Mouse (Mus musculus) heart, embryonic 16.5 days (tissue): ENCODE results near the gene Arrdc4. TPM values are rescaled to one million over a fixed set of nuclear protein-coding genes. Genes with fewer than 3 reads are reported as not detected.

Source experiments
- ATAC-seq: fragments of 200-750 bp; cut with Nextera tagmentation; replicated peaks from 2 replicates; pipeline ENCODE4 v1.8.0; 2017; ENCODE audit warnings: moderate number of reproducible peaks; ENCODE audit not compliant: insufficient read depth, low FRiP score; ENCODE audit errors: extremely low read depth
- H3K27ac ChIP-seq: fragments of 300-500 bp; sonication (generic); 2 replicates; pipeline ENCODE4 v1.5.1; 2014; ENCODE audit warnings: mild to moderate bottlenecking, low read length, control low read depth, moderate library complexity
- H3K27me3 ChIP-seq: fragments of 300-500 bp; sonication (generic); 2 replicates; pipeline ENCODE4 v1.6.1; 2014; ENCODE audit warnings: low read length, mixed read lengths; ENCODE audit not compliant: control insufficient read depth, insufficient read depth
- H3K36me3 ChIP-seq: fragments of 300-500 bp; sonication (generic); 2 replicates; pipeline ENCODE4 v1.6.1; 2014; ENCODE audit not compliant: control insufficient read depth, insufficient read depth
- H3K4me1 ChIP-seq: fragments of 300-500 bp; sonication (generic); 2 replicates; pipeline ENCODE4 v1.6.1; 2014; ENCODE audit warnings: low read length, mixed read lengths; ENCODE audit not compliant: control insufficient read depth, insufficient read depth
- H3K4me2 ChIP-seq: fragments of 300-500 bp; sonication (generic); 2 replicates; pipeline ENCODE4 v1.6.1; 2014; ENCODE audit warnings: low read depth, mild to moderate bottlenecking, control low read depth, low read length
- H3K4me3 ChIP-seq: fragments of 300-500 bp; sonication (generic); 2 replicates; pipeline ENCODE4 v1.5.1; 2014; ENCODE audit warnings: mild to moderate bottlenecking, control low read depth, low read length
- H3K9ac ChIP-seq: fragments of 300-500 bp; sonication (generic); 2 replicates; pipeline ENCODE4 v1.6.1; 2014; ENCODE audit warnings: low read length, control low read depth
- H3K9me3 ChIP-seq: fragments of 300-500 bp; sonication (generic); replicated peaks from 2 replicates; pipeline ENCODE4 v1.6.1; 2016; ENCODE audit warnings: low read length; ENCODE audit not compliant: control insufficient read depth
- WGBS: fragments of 180-500 bp; shearing (Covaris S2); extraction: QIAGEN DNeasy Blood & Tissue Kit; methylation state at CpG from one replicate; pipeline ENCODE4 v1.1.7; 2014; 5-methylcytosine and 5-hydroxymethylcytosine counted together
- polyA plus RNA-seq: library from polyadenylated mRNA; unstranded; fragments of >200 nt; fragmentation: Nextera tagmentation; extraction: Ambion mirVana; gene quantifications from 2 replicates; pipeline ENCODE4 v1.2.1, GENCODE M21; 2015

Gene Arrdc4
- polyA plus RNA-seq, 1 experiment from 2014 or later: 13.6 TPM

DNA sequence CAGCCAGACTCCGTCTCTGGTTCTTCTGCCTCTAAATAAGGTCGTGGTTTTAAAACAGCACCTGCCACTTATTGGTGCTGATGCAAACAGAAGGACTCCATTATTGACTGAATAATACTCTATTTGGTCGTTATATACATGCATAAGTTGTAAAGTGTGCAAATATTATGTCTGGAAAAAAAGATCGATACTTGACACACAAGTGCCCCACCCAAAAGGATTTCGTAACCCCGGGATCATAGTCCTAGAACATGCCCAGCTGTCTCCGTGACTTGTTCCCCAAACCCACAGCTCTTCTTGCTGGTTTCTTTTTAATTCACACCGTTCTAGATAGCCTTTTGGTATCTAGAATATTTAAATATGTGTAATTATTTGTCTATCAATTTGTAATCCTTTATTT, 878 bp upstream of the Arrdc4 start:
- 0 out of 2 replicates have a peak, but pooled peaks cover 2% of the 10 kb centered on the region for H3K36me3 ChIP-seq
- peaks cover 26% of the 10 kb centered on the region for H3K4me1 ChIP-seq
- 67% methylated on average over 8 of the region's 8 CpGs for WGBS
- H3K4me2 ChIP-seq: peak overlapping the region; percentile 96
- H3K27ac ChIP-seq: peak overlapping the region; percentile 46; the same call in 1 of the 2 replicates
- peak overlapping the region; percentile 86 for H3K4me3 ChIP-seq
- no peaks in the 10 kb centered on the region for H3K27me3 ChIP-seq
- H3K9me3 ChIP-seq: no peaks in the 10 kb centered on the region
- ATAC-seq: no peak
- H3K9ac ChIP-seq: peak overlapping the region; percentile 50

DNA sequence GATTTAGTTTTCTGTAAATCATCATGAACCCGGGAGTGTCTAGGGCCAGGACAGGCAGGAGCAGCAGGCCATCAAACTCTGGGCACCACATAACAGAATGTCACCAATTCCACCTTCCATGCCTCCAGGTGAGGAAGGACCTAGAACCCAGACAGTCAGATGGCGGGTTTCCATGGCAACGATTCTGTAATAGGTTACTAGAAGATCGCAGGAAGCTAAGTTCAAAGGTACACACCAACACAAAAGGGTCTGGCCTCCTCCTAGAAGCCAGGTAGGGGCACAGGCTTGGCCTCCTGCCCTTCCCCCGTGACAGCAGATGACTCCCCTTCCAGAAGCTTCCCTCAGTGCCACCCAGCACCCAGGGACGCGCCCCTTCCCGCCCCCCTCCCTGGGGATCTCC, 680 bp downstream of the Arrdc4 start:
- Histone ChIP-seq H3K4me1 (peaks cover 26% of the 10 kb centered on the region), H3K36me3 (peaks cover 10% of the 10 kb centered on the region), H3K4me2 (peak overlapping the region; percentile 96), H3K9me3 (no peaks in the 10 kb centered on the region), H3K27me3 (no peaks in the 10 kb centered on the region), H3K27ac (peak overlapping the region; percentile 78), H3K9ac (peak overlapping the region; percentile 91), H3K4me3 (peak overlapping the region; percentile 86)
- 19% methylated on average over 8 of the region's 8 CpGs for WGBS
- no peak for ATAC-seq

DNA sequence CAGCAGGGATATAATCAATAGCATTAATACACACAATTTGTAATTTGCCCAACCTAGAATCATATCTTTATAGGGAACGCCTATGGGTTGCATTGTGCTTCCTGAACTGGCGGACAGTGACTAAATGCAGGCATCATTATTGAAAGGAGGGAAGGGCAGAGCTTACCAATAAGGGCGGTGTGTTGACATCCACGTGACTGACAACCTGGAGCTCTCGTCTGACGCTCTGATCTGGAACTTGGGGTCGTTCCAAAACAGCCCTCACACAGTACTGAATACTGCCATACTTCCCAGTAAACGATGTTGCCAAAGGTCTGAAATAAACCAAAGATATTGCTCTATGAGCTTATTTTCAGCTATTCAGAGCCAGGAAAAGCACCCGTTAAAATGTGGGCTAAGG, 4.4 kb downstream of the Arrdc4 start:
- Histone ChIP-seq H3K4me1 (peaks cover 22% of the 10 kb centered on the region), H3K27ac (no peak overlapping the region), H3K9me3 (no peaks in the 10 kb centered on the region), H3K4me2 (no peak overlapping the region), H3K36me3 (peaks cover 38% of the 10 kb centered on the region), H3K4me3 (no peak overlapping the region), H3K27me3 (no peaks in the 10 kb centered on the region), H3K9ac (no peak overlapping the region)
- no peak for ATAC-seq
- 76% methylated on average over 9 of the region's 9 CpGs for WGBS

DNA sequence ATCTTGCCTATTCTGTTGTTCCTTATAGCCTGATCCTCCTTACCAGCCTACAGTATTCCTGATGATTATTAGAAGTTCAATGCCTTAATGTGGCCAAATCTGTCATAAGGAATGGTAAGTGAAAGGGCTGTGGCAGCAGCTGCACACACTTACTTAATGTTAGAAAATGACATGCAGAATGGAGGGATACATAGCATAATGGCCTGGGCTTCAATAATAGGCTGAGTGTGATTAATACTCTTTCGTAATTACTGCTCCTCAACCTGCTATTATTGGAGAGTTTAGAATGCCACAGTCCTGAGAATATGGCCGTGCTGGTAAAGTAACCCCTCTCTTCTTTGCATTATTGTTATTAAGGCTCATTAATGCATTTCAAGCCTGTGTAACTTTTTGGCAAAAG, 4.8 kb downstream of the Arrdc4 start:
- H3K4me2 ChIP-seq: no peak overlapping the region
- no peaks in the 10 kb centered on the region for H3K9me3 ChIP-seq
- H3K4me1 ChIP-seq: peaks cover 20% of the 10 kb centered on the region
- H3K27me3 ChIP-seq: no peaks in the 10 kb centered on the region
- no peak for ATAC-seq
- H3K9ac ChIP-seq: no peak overlapping the region
- no peak overlapping the region for H3K4me3 ChIP-seq
- H3K36me3 ChIP-seq: peaks cover 42% of the 10 kb centered on the region
- whole genome bisulfite sequencing: 92% methylated on average over 2 of the region's 2 CpGs
- no peak overlapping the region for H3K27ac ChIP-seq

DNA sequence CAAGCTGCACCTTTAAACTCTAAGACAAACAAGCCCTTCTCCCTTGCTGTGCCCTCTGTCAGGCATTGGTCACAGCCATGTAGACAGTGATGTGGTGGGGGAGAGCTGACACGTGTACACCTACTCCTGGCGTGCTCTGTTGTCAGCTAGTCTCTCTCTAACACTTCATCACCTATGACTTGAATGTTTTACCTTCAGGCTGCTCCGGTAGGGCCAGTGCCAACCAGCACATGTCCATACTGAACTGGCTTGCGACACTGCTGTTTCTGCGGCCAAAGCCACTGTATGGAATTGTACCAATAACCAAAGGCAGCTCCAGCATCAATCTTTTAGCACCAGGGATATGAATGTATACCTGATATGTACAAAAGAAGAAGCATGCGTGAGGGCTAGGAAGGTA, 8.3 kb downstream of the Arrdc4 start:
- no peak overlapping the region for H3K4me3 ChIP-seq
- no peak overlapping the region for H3K9ac ChIP-seq
- H3K9me3 ChIP-seq: no peaks in the 10 kb centered on the region
- peaks cover 52% of the 10 kb centered on the region for H3K36me3 ChIP-seq
- ATAC-seq: no peak
- 78% methylated on average over 6 of the region's 6 CpGs for WGBS
- no peaks in the 10 kb centered on the region for H3K4me1 ChIP-seq
- H3K4me2 ChIP-seq: no peak overlapping the region
- no peaks in the 10 kb centered on the region for H3K27me3 ChIP-seq
- no peak overlapping the region for H3K27ac ChIP-seq

DNA sequence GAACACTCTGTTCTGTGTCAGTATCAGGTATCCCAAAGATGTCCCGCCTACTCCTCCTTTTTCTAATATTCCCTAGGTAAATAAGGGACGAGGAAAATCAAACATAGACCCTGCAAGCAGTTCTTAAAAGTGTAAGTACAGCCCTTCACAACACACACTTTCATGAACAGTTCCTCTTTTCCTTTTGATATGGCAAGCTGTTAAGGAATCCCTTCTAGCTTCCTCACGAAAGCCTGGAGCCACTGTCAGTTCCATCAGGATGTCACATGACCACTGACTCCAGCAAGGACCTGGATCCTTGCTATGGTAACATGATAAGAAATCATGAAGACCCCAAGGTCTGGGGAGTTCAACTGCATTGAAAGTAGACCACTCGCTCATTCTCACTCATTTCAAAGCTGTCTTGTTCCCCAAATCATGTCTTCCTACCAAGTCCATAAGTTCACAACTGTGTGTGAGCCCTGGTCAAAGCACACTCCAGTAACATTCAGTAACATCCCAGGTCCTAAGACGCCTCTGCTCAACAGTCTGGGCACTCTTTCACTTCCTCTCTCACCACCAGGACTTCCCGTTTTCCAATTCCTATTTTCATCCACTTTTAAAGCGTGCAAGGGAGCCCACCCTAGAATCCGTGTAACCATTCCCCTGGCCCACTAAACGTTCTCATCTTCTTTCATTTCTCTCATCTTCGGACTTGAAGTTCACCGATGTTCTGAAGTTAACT, 10.2 kb downstream of the Arrdc4 start:
- no peaks in the 10 kb centered on the region for H3K27me3 ChIP-seq
- no peaks in the 10 kb centered on the region for H3K9me3 ChIP-seq
- no peak overlapping the region for H3K9ac ChIP-seq
- H3K4me3 ChIP-seq: no peak overlapping the region
- no peak overlapping the region for H3K27ac ChIP-seq
- no peak for ATAC-seq
- no peak overlapping the region for H3K4me2 ChIP-seq
- 82% methylated on average over 11 of the region's 11 CpGs for WGBS
- H3K4me1 ChIP-seq: no peaks in the 10 kb centered on the region
- H3K36me3 ChIP-seq: peaks cover 44% of the 10 kb centered on the region

DNA sequence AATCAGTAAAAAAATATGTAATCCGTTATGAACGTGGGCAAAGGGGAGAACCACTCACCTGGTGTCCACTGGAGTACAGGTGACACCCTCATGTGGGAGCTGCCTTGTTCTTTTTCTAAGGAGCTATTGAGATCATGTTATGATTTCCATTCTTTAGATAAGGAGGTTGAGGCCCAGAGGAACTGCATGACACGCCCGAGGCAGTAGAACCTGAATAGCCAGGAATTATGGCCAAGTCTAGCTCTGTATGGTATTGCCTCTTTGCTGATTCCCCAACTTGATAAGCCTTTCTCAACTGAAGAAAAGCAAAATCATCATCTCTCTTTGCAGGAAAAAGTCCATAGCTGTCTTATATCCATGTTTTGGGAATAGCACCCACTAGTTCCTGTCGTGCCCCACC, 22.7 kb downstream of the Arrdc4 start:
- Histone ChIP-seq H3K9ac (no peak overlapping the region), H3K27me3 (no peaks in the 10 kb centered on the region), H3K4me1 (no peaks in the 10 kb centered on the region), H3K27ac (no peak overlapping the region), H3K9me3 (no peaks in the 10 kb centered on the region), H3K4me2 (no peak overlapping the region), H3K36me3 (no peaks in the 10 kb centered on the region), H3K4me3 (no peak overlapping the region)
- 80% methylated on average over 5 of the region's 5 CpGs for WGBS
- ATAC-seq: no peak

DNA sequence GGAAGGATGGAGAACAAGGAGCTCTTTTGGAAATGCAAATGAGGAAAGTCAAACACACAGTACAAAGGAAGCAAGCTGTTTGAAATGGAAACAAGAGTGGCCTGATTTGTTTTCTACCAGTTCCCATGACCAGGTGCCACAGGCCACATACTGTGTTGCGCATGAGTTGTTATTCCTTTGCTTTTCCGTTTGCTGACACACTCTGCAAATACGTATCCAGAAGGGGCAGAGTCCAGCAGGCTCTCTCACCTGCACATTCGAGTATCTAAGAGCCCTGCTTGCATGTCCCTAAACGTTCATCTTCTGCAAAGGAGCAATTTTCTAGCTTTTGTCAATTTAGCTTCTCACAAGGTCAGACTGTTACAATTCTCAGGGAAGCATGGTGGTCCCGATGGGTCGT, 24.3 kb downstream of the Arrdc4 start:
- 77% methylated on average over 7 of the region's 7 CpGs for WGBS
- no peak for ATAC-seq

DNA sequence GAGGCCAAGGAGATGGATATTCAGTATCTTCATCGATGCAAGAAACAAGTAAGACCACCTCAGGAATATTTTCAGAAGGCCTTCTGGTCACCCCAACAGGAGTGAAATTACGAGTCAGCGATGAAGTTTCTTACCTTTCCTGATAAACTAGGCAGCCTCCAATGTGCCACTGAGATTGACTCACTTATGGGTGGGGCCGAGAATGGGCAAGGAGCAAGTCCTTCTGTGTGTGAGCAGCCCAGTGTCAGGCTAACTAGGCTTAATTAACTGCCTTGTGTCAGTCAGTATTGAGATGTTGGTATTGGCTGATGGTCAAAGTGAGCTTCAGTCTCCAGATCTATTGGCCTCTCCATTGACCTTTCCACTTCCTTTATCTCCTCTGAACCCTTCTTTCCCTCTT, 27.5 kb downstream of the Arrdc4 start:
- 87% methylated on average over 4 of the region's 4 CpGs for WGBS
- Histone ChIP-seq H3K4me2 (no peak overlapping the region), H3K27ac (no peak overlapping the region), H3K4me3 (no peak overlapping the region), H3K4me1 (peaks cover 12% of the 10 kb centered on the region), H3K9me3 (no peaks in the 10 kb centered on the region), H3K36me3 (no peaks in the 10 kb centered on the region), H3K9ac (no peak overlapping the region), H3K27me3 (no peaks in the 10 kb centered on the region)
- ATAC-seq: no peak

More for the DNA sequence above, 24.3 kb downstream of the Arrdc4 start:
- no peaks in the 10 kb centered on the region for H3K4me1 ChIP-seq
- H3K27ac ChIP-seq: no peak overlapping the region
- no peak overlapping the region for H3K4me3 ChIP-seq
- H3K9ac ChIP-seq: no peak overlapping the region
- no peaks in the 10 kb centered on the region for H3K27me3 ChIP-seq
- H3K36me3 ChIP-seq: no peaks in the 10 kb centered on the region
- no peak overlapping the region for H3K4me2 ChIP-seq
- H3K9me3 ChIP-seq: no peaks in the 10 kb centered on the region
